Mouse (Mus musculus): ENCODE measurements at regions not wholly inside any gene's neighbourhood (a gene's known extent, or its start where the extent isn't known, plus 50 kb on each side); places are given as distances from the start of the nearest gene placed in this dataset.

DNA sequence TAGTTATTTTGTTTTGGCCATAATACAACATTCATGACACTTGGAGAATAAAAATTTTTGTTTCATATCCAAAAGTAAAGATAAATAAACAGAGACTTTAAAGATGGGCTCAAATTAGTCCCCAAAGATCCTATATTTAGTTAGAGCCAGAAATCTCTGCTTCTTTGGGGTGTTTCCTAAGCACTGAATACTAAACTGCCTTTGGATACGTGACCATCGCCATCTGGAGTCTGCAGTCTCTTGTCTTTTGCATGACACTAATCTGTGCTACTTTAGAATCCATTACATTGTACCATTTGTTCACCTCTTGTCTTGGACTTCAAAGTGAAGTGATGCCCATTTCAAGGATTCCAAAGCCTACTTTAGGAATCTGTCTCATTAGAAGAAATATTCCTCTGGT is 92.5 kb upstream of the Ift57 start:
- DNase-seq: no peak

DNA sequence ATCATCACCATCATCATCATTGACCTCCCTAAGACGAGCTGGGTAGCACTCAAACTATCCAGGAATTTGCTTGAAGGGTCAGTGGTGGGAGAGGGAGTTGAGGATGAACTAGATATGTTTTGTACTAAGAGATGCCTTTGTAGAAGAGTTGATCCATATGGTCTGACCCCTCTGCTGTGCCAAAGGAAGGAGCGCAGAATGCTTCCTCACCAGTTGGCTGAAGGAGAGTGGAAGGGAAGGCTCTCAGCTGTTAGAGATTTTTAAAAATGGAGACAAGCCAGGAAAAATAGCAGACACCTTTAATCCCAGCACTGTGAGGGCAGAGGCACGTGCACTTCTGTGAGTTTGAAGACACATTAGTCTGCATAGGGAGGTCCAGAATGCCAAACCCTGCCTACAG is 84.2 kb upstream of the Ift57 start:
- DNase-seq: peak in 1 of 2 experiments; percentile 33

DNA sequence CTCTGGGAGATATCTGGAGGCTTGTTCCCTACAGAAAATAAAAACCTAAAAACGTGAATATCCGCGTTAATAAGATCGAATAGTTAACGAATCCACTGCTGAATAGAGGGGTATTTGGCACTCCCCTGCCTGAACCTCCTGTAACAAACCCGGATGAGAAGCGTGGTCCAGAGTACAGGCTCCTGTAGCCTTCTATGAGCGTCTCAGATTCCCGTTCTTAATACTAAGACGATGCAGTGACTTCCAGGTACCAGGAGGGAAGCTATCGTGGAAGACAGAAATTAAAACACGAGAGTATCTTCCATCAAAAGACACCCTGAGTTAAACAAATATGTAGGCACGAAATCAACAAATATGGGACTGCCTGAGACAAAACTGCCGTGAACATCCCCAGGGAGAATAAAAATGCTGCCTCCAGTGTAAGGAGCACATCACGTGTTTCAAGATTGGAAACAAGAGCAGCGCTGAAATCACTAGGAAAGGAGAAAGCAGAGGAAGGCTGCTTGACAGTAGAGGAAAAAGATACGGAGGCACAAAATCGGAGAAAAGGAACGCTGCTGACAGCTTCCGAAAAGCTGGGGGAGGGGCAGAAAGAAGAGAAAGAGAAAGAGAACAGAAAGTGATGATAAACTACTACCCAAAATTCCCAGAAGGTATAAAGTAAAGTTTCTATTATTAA is 83.6 kb upstream of the Ift57 start:
- no peak for DNase-seq

DNA sequence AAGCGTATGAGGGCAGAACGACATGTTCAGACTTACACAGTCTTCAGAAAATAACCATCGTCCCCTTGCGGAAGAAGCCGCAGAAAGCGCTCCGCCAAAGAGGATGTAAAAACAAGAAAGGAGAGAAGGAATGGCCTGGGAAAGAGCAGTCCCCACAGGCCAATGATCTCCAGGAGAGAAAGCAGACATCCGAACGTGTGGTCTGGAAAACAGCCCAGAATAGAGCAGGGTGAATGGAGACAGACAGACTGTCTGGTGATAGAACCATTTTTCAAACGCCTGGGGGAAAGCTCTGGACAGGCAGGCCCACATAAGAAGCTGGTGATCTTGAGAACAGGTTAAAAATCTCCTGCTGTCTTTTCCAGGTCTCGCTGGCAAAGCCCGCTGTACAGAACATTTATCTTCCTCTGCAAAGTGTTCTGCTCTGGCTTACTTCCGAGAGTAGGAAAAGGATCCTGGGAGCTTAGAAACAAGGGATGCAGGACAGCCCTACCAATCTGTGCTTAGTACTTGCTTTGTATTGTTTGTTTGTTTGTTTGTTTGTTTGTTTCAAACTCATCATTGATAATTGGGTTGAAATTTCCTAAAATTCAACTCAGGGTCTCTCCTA is 82.7 kb upstream of the Ift57 start:
- no peak for DNase-seq

DNA sequence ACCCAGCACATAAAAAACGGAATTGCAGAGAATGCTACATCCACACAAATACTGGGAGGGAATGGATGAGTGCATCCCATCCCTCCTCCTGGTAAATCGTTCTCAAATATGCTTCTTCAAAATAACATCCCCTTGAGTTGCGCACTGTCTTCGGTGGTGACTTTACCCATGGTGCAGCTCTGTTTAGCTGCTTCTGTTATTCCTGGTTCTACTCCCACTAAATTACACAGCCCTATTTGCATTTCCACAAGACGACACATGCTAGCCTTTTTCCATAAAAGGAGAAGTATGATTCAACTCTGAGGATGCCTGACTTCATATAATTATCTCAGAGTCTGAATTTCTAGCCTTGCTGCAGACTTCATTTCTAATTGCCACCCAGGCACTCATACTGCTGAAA is 65.5 kb upstream of the Ift57 start:
- no peak for DNase-seq

DNA sequence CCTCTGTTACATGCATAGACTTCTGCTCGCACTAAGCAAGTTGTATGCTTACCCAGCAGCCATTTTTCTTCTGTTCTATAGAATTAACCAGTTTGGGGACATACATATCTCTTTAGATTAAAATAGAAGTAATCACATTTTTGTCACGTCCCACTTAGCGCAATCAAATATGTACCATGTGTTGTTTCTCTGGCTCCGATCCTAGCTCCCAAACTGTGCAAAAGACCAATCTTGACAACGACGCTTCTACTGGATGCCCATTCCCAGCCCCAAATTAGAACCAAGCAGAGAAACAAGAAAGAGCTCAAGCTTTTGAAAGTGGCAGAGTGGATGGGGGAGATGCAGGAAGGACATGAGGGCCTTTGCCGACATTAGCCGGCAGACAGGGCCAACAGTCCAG is 63.5 kb upstream of the Ift57 start:
- DNase-seq: no peak

DNA sequence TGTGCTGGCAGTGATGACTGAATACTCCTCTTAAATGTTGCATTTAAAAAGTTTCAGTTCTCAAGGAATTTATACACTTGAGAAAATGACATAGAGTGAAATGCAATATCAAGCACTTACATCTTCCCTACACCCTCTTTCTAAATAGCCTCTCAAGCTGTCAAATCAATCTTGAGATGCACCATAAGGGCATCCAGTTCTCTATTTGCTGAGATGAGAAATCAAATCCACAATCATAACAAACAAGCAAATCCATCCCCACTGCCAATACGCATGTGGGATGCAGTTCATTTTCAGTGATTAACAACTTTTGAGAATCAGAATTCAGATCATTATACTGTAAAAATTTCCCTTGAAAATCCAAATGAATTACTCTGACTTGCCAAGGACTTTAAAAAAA is 62.6 kb upstream of the Ift57 start:
- DNase-seq: no peak

GRCm38 (mm10) chr16:49642696-49643095 is 56.3 kb upstream of the Ift57 start:
- DNase-seq: no peak

DNA sequence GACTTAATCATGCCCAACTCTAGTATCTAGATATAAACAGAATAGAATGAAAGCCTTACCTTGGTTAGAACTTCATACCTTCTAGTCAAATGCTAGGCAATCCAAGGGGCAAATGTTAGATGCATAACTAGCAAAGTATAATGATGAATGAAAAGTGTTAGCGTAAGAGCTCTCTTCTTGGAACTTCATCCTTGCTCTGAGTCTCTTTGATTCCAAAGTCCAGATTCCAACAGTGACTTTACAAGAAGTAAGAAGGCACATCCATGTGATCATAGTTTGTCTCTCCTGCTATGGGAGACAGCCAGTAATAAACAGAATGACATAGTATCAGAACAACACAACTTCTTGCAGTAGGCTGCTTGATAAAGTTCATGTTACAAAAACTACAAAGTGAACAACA is 54.6 kb upstream of the Ift57 start:
- no peak for DNase-seq

DNA sequence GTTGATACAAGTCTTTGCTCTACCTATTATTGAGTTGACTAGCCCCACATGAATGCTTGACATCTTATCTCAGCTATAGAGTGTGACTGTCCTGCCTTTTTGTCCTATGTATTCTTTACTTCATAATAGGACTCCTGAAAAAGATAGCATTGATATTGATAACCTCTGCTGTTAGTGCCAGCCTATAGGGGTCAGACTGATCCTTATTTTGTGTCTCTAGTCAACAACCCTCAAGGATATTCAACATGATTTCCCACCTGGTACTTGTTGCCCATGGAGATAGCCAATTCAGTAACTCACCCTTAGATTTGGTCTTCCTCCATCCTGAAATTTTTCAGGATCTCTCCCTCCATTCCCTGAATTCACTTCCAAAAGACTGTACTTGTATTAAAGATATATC is 52.6 kb upstream of the Ift57 start:
- DNase-seq: no peak

Data from lung, postnatal 4 days (tissue).